Mouse (Mus musculus) adrenal gland, postnatal 10 days (tissue): Measurements from ENCODE around the gene Hey2. TPM values are rescaled to one million over a fixed set of nuclear protein-coding genes. Genes with fewer than 3 reads are reported as not detected.

ENCODE experiments used
- DNase-seq: peaks from one replicate; pipeline ENCODE4 v3.0.0; 2021; ENCODE audit warnings: mixed read lengths
- total RNA-seq, 2 experiments: library from RNA; stranded (reverse); gene quantifications; 2 replicates each; pipeline ENCODE4 v1.2.3; 2021

Gene Hey2
- total RNA-seq, 2 experiments from 2014 or later = 2.8 to 3.4 TPM

DNA sequence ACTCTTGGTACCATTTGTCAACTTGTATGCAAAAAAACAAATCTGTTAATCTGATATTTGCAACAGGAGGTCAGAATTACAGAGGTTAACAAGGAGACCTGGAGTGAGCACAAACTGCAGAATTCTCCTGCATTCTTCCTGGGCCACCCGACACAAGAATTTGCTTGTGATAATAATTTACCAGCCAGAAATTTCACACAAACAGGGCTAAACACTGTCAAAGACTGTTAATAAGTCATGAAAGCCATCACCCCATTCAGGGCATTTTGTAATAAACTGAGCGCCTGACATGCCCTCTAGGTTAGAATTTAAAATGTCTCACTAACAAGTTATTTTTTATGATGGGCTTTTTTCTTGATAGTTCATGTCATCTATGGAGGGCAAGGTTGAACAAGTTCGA lies 51.6 kb downstream of the Hey2 start:
- DNase-seq = no peak

DNA sequence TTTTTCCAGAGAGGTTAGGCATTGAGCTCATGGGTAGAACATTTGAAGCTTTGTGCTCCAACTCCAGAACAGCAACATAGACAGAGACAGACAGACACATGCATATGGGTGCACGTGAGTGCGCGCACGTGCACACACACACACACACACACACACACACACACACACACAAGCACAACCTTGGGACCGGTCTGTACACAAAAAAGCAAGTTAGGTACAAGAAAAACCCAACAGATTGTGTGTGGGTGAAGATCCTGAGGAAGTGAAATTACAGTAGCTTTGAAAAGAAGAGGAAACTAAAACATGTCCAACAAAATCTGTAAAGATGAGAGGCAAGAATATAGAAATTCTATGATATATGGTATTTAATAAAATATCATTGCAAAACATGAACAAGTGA lies 53.1 kb downstream of the Hey2 start:
- no peak for DNase-seq

GRCm38 (mm10) chr10:30788340-30788721 lies 54.3 kb downstream of the Hey2 start:
- DNase-seq = no peak

GRCm38 (mm10) chr10:30787684-30788339 lies 54.8 kb downstream of the Hey2 start:
- DNase-seq = no peak

GRCm38 (mm10) chr10:30786103-30786754 lies 56.4 kb downstream of the Hey2 start:
- DNase-seq = no peak

Other genes with a start within 250 kb of the Hey2 start
- 10 to 100 TPM in 1 of 2 experiments, 1 to 10 TPM in 1; 7.3 to 11.5 TPM for gene Trmt11, start 242.1 kb downstream of the Hey2 start, total RNA-seq
- gene Hint3, start 213.2 kb downstream of the Hey2 start, total RNA-seq = 10 to 100 TPM; 42.9 to 44.3 TPM
- gene Ncoa7, start 39.5 kb downstream of the Hey2 start, total RNA-seq = 10 to 100 TPM; 33.4 to 42.0 TPM